Mouse (Mus musculus) adrenal gland, postnatal 25 days (tissue): ENCODE measurements around the gene Cel. TPM values are rescaled to one million over a fixed set of nuclear protein-coding genes. Genes with fewer than 3 reads are reported as not detected.

Experiments used
- DNase-seq: peaks from one replicate; pipeline ENCODE4 v3.0.0; 2021; ENCODE audit warnings: mixed read lengths
- long read RNA-seq: library from polyadenylated mRNA; stranded (forward); transcript quantifications from one replicate; pipeline ENCODE4 v2.0.0, GENCODE M21; 2021
- total RNA-seq: library from RNA; stranded (reverse); gene quantifications from 2 replicates; pipeline ENCODE4 v1.2.3, GENCODE M21; 2021

The Cel gene
- total RNA-seq = 0.24 TPM in 1 of 2 replicates, not detected in the other
- long read RNA-seq = 0 reads

GRCm38 (mm10) chr2:28563303-28563702 lies at the start of gene Cel:
Gene Cel (minus strand): TSS chr2:28563403.
- no peak for DNase-seq

- DNase-seq = no peak
These were observed 49.3 kb upstream of the Cel start for GRCm38 (mm10) chr2:28612436-28613063.

- no peak for DNase-seq
These were observed 48.2 kb upstream of the Cel start for GRCm38 (mm10) chr2:28611407-28611787.

GRCm38 (mm10) chr2:28610716-28611406 lies 47.7 kb upstream of the Cel start:
- no peak for DNase-seq

- DNase-seq = no peak
These were observed 46.6 kb upstream of the Cel start for GRCm38 (mm10) chr2:28609851-28610250.

- no peak for DNase-seq
These were observed 44.4 kb upstream of the Cel start for GRCm38 (mm10) chr2:28607341-28608165.

GRCm38 (mm10) chr2:28606601-28607340 lies 43.6 kb upstream of the Cel start:
- DNase-seq = no peak

- DNase-seq = no peak
These were observed 42.8 kb upstream of the Cel start for GRCm38 (mm10) chr2:28605789-28606541.

- no peak for DNase-seq
These were observed 40.3 kb upstream of the Cel start for GRCm38 (mm10) chr2:28603542-28603941.

GRCm38 (mm10) chr2:28601720-28602590 lies 38.8 kb upstream of the Cel start:
- DNase-seq = no peak

GRCm38 (mm10) chr2:28599569-28599900 lies 36.3 kb upstream of the Cel start:
- no peak for DNase-seq

- DNase-seq = no peak
These were observed 35.7 kb upstream of the Cel start for GRCm38 (mm10) chr2:28598692-28599568.

- no peak for DNase-seq
These were observed 34.7 kb upstream of the Cel start for GRCm38 (mm10) chr2:28597733-28598547.

GRCm38 (mm10) chr2:28596998-28597397 lies 33.8 kb upstream of the Cel start:
- no peak for DNase-seq

GRCm38 (mm10) chr2:28596021-28596420 lies 32.8 kb upstream of the Cel start:
- no peak for DNase-seq

- peak; percentile 74 for DNase-seq
These were observed 29.6 kb upstream of the Cel start for GRCm38 (mm10) chr2:28592809-28593208.

- no peak for DNase-seq
These were observed 28.3 kb upstream of the Cel start for GRCm38 (mm10) chr2:28591479-28591878.

GRCm38 (mm10) chr2:28588574-28588973 lies 25.4 kb upstream of the Cel start:
- no peak for DNase-seq

- no peak for DNase-seq
These were observed 22.5 kb upstream of the Cel start for GRCm38 (mm10) chr2:28585730-28586129.
